Mouse (Mus musculus): ENCODE data around the gene Pla2g16.

The Pla2g16 gene

GRCm38 (mm10) chr19:7564457-7564856 is 7.2 kb downstream of the Pla2g16 start:
- DNase-seq (ENCODE audit: low read depth, low spot score), result no peak

GRCm38 (mm10) chr19:7566826-7567225 is 9.6 kb downstream of the Pla2g16 start:
- no peak for DNase-seq (ENCODE audit: low read depth, low spot score)

GRCm38 (mm10) chr19:7568364-7568763 is 11.1 kb downstream of the Pla2g16 start:
- no peak for DNase-seq (ENCODE audit: low read depth, low spot score)

GRCm38 (mm10) chr19:7569650-7570049 is 12.4 kb downstream of the Pla2g16 start:
- DNase-seq (ENCODE audit: low read depth, low spot score), result no peak

GRCm38 (mm10) chr19:7576180-7576579 is 18.9 kb downstream of the Pla2g16 start:
- no peak for DNase-seq (ENCODE audit: low read depth, low spot score)

GRCm38 (mm10) chr19:7577710-7578109 is 20.5 kb downstream of the Pla2g16 start:
- no peak for DNase-seq (ENCODE audit: low read depth, low spot score)

- DNase-seq (ENCODE audit: low read depth, low spot score), result peak; percentile 81
Observed at GRCm38 (mm10) chr19:7581042-7581441, 23.8 kb downstream of the Pla2g16 start.

- peak; percentile 97 for DNase-seq (ENCODE audit: low read depth, low spot score)
Observed at GRCm38 (mm10) chr19:7583101-7583500, 25.8 kb downstream of the Pla2g16 start.

- DNase-seq (ENCODE audit: low read depth, low spot score), result no peak
Observed at GRCm38 (mm10) chr19:7583599-7583998, 26.3 kb downstream of the Pla2g16 start.

- DNase-seq (ENCODE audit: low read depth, low spot score), result no peak
Observed at GRCm38 (mm10) chr19:7585279-7585678, 28.0 kb downstream of the Pla2g16 start.

- DNase-seq (ENCODE audit: low read depth, low spot score), result no peak
Observed at GRCm38 (mm10) chr19:7585764-7586163, 28.5 kb downstream of the Pla2g16 start.

GRCm38 (mm10) chr19:7590795-7591194 is 33.5 kb downstream of the Pla2g16 start:
- DNase-seq (ENCODE audit: low read depth, low spot score), result no peak

GRCm38 (mm10) chr19:7592018-7592417 is 34.8 kb downstream of the Pla2g16 start:
- DNase-seq (ENCODE audit: low read depth, low spot score), result no peak

- peak; percentile 68 for DNase-seq (ENCODE audit: low read depth, low spot score)
Observed at GRCm38 (mm10) chr19:7595534-7595933, 38.3 kb downstream of the Pla2g16 start.

GRCm38 (mm10) chr19:7598481-7598880 is 41.2 kb downstream of the Pla2g16 start:
- peak; percentile 28 for DNase-seq (ENCODE audit: low read depth, low spot score)

- no peak for DNase-seq (ENCODE audit: low read depth, low spot score)
Observed at GRCm38 (mm10) chr19:7601551-7601950, 44.3 kb downstream of the Pla2g16 start.

GRCm38 (mm10) chr19:7604107-7604506 is 46.8 kb downstream of the Pla2g16 start:
- no peak for DNase-seq (ENCODE audit: low read depth, low spot score)

- DNase-seq (ENCODE audit: low read depth, low spot score), result no peak
Observed at GRCm38 (mm10) chr19:7605013-7605412, 47.8 kb downstream of the Pla2g16 start.

GRCm38 (mm10) chr19:7605930-7606783 is 48.9 kb downstream of the Pla2g16 start:
- DNase-seq (ENCODE audit: low read depth, low spot score), result peak; percentile 71

- DNase-seq (ENCODE audit: low read depth, low spot score), result peak; percentile 74
Observed at GRCm38 (mm10) chr19:7606801-7607689, 49.8 kb downstream of the Pla2g16 start, which contains the start of gene Lgals12. Gene Lgals12, minus strand, starts transcription at chr19:7607193.

GRCm38 (mm10) chr19:7607690-7608201 is 50.5 kb downstream of the Pla2g16 start:
- DNase-seq (ENCODE audit: low read depth, low spot score), result peak; percentile 21

All from ZHBTc4 (cell line).